ENCODE assay signal across 11 mouse cellular contexts in genomic region chr2:31435567-31435966, GRCm38 (mm10). TPM values are rescaled to one million over a fixed set of nuclear protein-coding genes. Genes with fewer than 3 reads are reported as not detected.
DNase-seq lines count a peak whose midpoint lies in the region; ATAC-seq and TF ChIP-seq lines count a peak whose summit lies in the region.
"Had no signal": no experiment of that assay in that cellular context is flagged by ENCODE, and none has a peak within 500 bp of the region (broad histone marks: within the 10 kb centered on the region; RNA-seq: fewer than 3 reads in every experiment).

No protein-coding gene starts in this region.

- no peak overlapping the region for H3K27ac ChIP-seq in midbrain, embryonic 14.5 days (replicated peaks; ENCODE audit: low read depth, low read length)
- H3K27ac ChIP-seq in midbrain, embryonic 16.5 days (ENCODE audit: low read length): no peak overlapping the region
- H3K27ac ChIP-seq in liver, embryonic 13.5 days: no peak overlapping the region
- H3K27ac ChIP-seq in small intestine, adult 2 months (ENCODE audit: insufficient read depth, low read depth, low read length): no peak overlapping the region
- H3K27ac ChIP-seq: heart, embryonic 15.5 days; neural tube, embryonic 13.5 days had no signal

- H3K27me3 ChIP-seq in midbrain, embryonic 14.5 days (ENCODE audit: control insufficient read depth, insufficient read depth, low read length): no peaks in the 10 kb centered on the region
- no peaks in the 10 kb centered on the region for H3K27me3 ChIP-seq in midbrain, embryonic 16.5 days (ENCODE audit: control insufficient read depth, insufficient read depth, low read depth, low read length)
- H3K27me3 ChIP-seq in liver, embryonic 13.5 days: no peaks in the 10 kb centered on the region
- no peaks in the 10 kb centered on the region for H3K27me3 ChIP-seq in small intestine, adult 2 months (ENCODE audit: control insufficient read depth, insufficient read depth, low read length)
- H3K27me3 ChIP-seq: Patski had no signal

- H3K4me3 ChIP-seq in midbrain, embryonic 14.5 days (replicated peaks; ENCODE audit: low read depth, low read length): no peak overlapping the region
- H3K4me3 ChIP-seq in midbrain, embryonic 16.5 days (ENCODE audit: low read depth, low read length): no peak overlapping the region
- no peak overlapping the region for H3K4me3 ChIP-seq in liver, embryonic 13.5 days (replicated peaks)
- no peak overlapping the region for H3K4me3 ChIP-seq in small intestine, adult 2 months (ENCODE audit: low read depth, low read length)
- H3K4me3 ChIP-seq: heart, embryonic 15.5 days; neural tube, embryonic 13.5 days had no signal

- no peak overlapping the region for H3K9ac ChIP-seq in midbrain, embryonic 14.5 days (replicated peaks; ENCODE audit: low read length)
- no peak overlapping the region for H3K9ac ChIP-seq in midbrain, embryonic 16.5 days (ENCODE audit: low read depth, low read length)
- no peak overlapping the region for H3K9ac ChIP-seq in liver, embryonic 13.5 days
- H3K9ac ChIP-seq: heart, embryonic 15.5 days; neural tube, embryonic 13.5 days had no signal

- 30% methylated on average over 6 of the region's 6 CpGs for WGBS in midbrain, embryonic 14.5 days
- 33% methylated on average over 6 of the region's 6 CpGs for WGBS in midbrain, embryonic 16.5 days
- 25% methylated on average over 6 of the region's 6 CpGs for WGBS in liver, embryonic 13.5 days (ENCODE audit: insufficient replicate concordance)
- WGBS in small intestine, adult 2 months: 40% methylated on average over 6 of the region's 6 CpGs

- no peak overlapping the region for H3K4me2 ChIP-seq in midbrain, embryonic 14.5 days (ENCODE audit: low read length)
- no peak overlapping the region for H3K4me2 ChIP-seq in midbrain, embryonic 16.5 days (ENCODE audit: low read length)
- H3K4me2 ChIP-seq in liver, embryonic 13.5 days: no peak overlapping the region
- H3K4me2 ChIP-seq: heart, embryonic 15.5 days; neural tube, embryonic 13.5 days had no signal

- peak; percentile 48; the same call in 1 of the 2 replicates for TF ChIP-seq CTCF in small intestine, adult 2 months (IDR thresholded peaks at IDR 0.05; ENCODE audit: extremely low read depth, insufficient read length, insufficient replicate concordance, low read depth, low read length)

- no peaks in the 10 kb centered on the region for H3K4me1 ChIP-seq in midbrain, embryonic 14.5 days (ENCODE audit: control insufficient read depth, insufficient read depth, low read length)
- H3K4me1 ChIP-seq in midbrain, embryonic 16.5 days (ENCODE audit: control insufficient read depth, insufficient read depth, low read length): no peaks in the 10 kb centered on the region
- H3K4me1 ChIP-seq in liver, embryonic 13.5 days (replicated peaks): peaks cover 7% of the 10 kb centered on the region; the same call in 1 of the 2 replicates
- no peaks in the 10 kb centered on the region for H3K4me1 ChIP-seq in small intestine, adult 2 months (ENCODE audit: control insufficient read depth, insufficient read depth, insufficient read length, low read length)
- H3K4me1 ChIP-seq: neural tube, embryonic 13.5 days had no signal

- TF ChIP-seq POLR2A in small intestine, adult 2 months (IDR thresholded peaks at IDR 0.05; ENCODE audit: low read depth, low read length): no peak

- ATAC-seq in cerebellum, adult (ENCODE audit: insufficient number of reproducible peaks, low FRiP score, low TSS enrichment): no peak
- no peak for ATAC-seq in midbrain, embryonic 14.5 days (ENCODE audit: low FRiP score, low TSS enrichment)
- ATAC-seq in midbrain, embryonic 16.5 days: no peak
- ATAC-seq in granulocyte monocyte progenitor cell, adult 5-6 weeks (replicated peaks; ENCODE audit: poor library complexity, severe bottlenecking): peak; percentile 83
- no peak for ATAC-seq in liver, embryonic 13.5 days (ENCODE audit: low read depth)
- ATAC-seq: Patski had no signal

- no peaks in the 10 kb centered on the region for H3K9me3 ChIP-seq in midbrain, embryonic 14.5 days (ENCODE audit: control insufficient read depth, low read length)
- no peaks in the 10 kb centered on the region for H3K9me3 ChIP-seq in midbrain, embryonic 16.5 days (replicated peaks; ENCODE audit: control insufficient read depth, low read length, poor library complexity, severe bottlenecking)
- no peaks in the 10 kb centered on the region for H3K9me3 ChIP-seq in liver, embryonic 13.5 days (replicated peaks)
- H3K9me3 ChIP-seq: heart, embryonic 15.5 days; neural tube, embryonic 13.5 days had no signal

- no peaks in the 10 kb centered on the region for H3K36me3 ChIP-seq in midbrain, embryonic 14.5 days (ENCODE audit: control insufficient read depth, insufficient read depth, low read length)
- no peaks in the 10 kb centered on the region for H3K36me3 ChIP-seq in midbrain, embryonic 16.5 days (ENCODE audit: control insufficient read depth, insufficient read depth, low read length)
- no peaks in the 10 kb centered on the region for H3K36me3 ChIP-seq in liver, embryonic 13.5 days
- H3K36me3 ChIP-seq in small intestine, adult 2 months (ENCODE audit: control insufficient read depth, insufficient read depth, low read length): no peaks in the 10 kb centered on the region
- H3K36me3 ChIP-seq: heart, embryonic 15.5 days; neural tube, embryonic 13.5 days had no signal

- DNase-seq in cerebellum, adult 9-10 months: peak; percentile 13
- peak; percentile 52 for DNase-seq in midbrain, embryonic 14.5 days
- peak; percentile 80 for DNase-seq in adrenal gland, postnatal 10 days
- DNase-seq in liver, embryonic 13.5 days: peak; percentile 8

RNA-seq across cellular contexts. Expression of gene Ass1, which starts 34.4 kb away (rescaled TPM):
- polyA plus RNA-seq in midbrain, embryonic 14.5 days (2014; fragmentation: Nextera tagmentation; extraction: Ambion mirVana): 7.4 and 8.5 TPM in 2 replicates
- 10.3 and 12.0 TPM in 2 replicates for polyA plus RNA-seq in midbrain, embryonic 16.5 days (2015; fragmentation: Nextera tagmentation; extraction: Ambion mirVana)
- 100 to 1,000 TPM in 1 of 2 experiments, 10 to 100 TPM in 1; 61.2 to 175 TPM for total RNA-seq in adrenal gland, postnatal 10 days (2021)
- total RNA-seq in granulocyte monocyte progenitor cell, adult 5-6 weeks (2014; fragmentation: Nextera tagmentation): 148 and 162 TPM in 2 replicates
- 115 and 128 TPM in 2 replicates for total RNA-seq in granulocyte monocyte progenitor cell, adult 5-6 weeks (2017)
- polyA plus RNA-seq in liver, embryonic 13.5 days (2015; fragmentation: Nextera tagmentation; extraction: Ambion mirVana): 75.3 and 87.1 TPM in 2 replicates
- 4.3 and 5.2 TPM in 2 replicates for polyA plus RNA-seq in small intestine, adult 2 months (2012; rRNA removed)

Comparison
In these comparisons a context has a peak if more than half of its experiments do, and no peak if none do; other contexts are left out.
1. DNase-seq: peak in every context shown above with its lines; median percentile 80 in adrenal gland, postnatal 10 days; 52 in midbrain, embryonic 14.5 days; 13 in cerebellum, adult 9-10 months; 8 in liver, embryonic 13.5 days.